Mouse (Mus musculus): ENCODE results near the gene Dennd4a.

Dennd4a gene

GRCm38 (mm10) chr9:64913973-64914372 is 102.8 kb downstream of the Dennd4a start:
- DNase-seq (ENCODE audit: low read depth) = no peak

DNA sequence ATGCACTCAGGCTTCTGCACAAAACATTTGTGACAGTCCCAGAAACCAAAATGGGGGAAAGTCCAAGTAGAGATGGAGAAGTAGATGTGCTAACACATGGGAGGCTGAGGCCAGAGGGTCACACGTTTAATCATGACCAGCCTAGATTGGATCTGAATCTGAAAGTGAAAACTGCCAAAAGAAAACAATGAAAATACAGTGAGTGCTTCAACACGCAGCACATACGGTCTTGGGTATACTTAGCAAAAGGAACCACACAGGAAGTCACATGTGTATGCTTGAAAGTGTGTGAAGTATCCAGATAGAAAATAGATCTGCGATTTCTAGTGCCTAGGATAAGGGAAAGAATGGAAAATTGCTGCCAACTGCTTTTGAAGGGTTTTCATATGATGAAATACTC is 103.5 kb downstream of the Dennd4a start:
- no peak for DNase-seq (ENCODE audit: low read depth)

- peak; percentile 36 for DNase-seq (ENCODE audit: low read depth)
Observed at GRCm38 (mm10) chr9:64918560-64918959, 107.4 kb downstream of the Dennd4a start.

DNA sequence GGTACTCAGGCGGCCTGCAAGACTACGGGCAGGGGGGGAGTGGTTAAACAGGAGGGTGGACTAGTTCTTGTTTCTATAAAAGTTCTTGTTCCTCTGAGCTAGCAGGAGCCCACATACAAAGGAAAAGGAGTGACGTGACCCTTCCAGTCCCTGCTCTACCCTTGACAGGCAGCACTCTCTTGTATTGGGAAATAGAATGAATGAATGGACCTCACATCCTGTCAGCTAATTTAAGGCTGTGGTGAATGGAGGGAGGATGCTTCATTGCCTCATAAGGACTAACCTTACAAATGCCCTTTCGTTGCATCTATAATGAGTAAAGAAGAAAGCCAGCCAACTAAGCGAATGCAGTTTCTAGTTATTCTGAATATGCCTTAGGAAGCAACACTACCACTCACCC is 114.6 kb downstream of the Dennd4a start:
- DNase-seq (ENCODE audit: low read depth) = peak; percentile 32

DNA sequence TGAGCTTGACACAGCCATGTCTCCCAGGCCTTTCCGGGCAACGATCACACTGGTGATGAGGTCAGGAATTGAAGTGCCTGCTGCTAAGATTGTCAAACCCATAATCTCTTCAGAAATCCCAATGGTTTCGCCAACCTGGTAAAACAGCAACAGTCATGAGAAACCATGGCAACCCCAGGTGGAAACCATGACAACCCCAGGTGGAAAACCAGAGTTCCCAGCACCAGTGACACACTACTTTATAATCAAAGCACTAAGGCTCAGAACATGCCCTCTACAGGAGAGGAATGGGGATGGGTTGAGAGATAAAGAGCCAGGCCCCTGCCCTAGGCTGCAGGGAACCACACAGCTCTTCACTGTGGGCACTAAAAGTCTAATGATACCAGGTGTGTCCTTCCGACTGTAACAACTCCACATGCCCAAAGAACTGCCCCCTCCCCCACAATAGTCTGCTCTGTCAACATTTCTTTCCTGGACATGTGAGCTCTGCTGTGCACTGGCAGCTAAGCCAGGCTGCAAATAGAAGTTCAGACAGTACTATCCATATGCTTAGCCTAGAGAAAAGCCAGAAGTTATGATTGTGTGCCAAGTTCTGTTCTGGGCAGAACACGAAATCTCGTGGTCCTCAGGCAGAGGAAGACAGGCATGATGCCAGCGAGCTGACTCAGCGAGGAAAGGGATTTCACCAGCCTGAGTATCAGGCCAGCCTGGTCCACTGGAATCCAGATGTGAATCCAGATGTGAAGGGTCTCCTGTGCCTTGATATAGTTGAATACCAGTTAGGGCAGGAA is 115.3 kb downstream of the Dennd4a start:
- no peak for DNase-seq (ENCODE audit: low read depth)

GRCm38 (mm10) chr9:64930256-64930655 is 119.1 kb downstream of the Dennd4a start:
- no peak for DNase-seq (ENCODE audit: low read depth)

GRCm38 (mm10) chr9:64931751-64932610 is 120.8 kb downstream of the Dennd4a start:
- DNase-seq (ENCODE audit: low read depth) = no peak

GRCm38 (mm10) chr9:64934015-64934754 is 123.0 kb downstream of the Dennd4a start:
- DNase-seq (ENCODE audit: low read depth) = no peak

DNA sequence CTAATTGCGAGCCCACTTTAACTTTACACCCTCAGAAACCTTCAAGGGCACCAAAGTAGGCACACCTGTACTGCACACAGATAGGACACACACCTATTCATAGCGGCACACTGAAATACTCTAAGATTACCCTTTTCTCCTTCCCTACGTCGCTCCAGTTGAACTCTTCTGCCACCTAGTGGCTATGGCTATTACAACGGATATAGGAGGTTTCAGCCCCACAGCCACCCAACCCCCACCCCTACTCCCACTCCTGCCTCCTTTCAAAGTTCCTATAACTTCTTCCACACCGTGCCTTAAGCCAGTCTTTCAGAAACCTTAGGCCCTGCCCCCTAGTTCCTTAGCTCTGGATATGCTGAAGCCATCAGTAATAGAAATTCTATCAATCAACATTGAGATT is 125.4 kb downstream of the Dennd4a start:
- DNase-seq (ENCODE audit: low read depth) = no peak

DNA sequence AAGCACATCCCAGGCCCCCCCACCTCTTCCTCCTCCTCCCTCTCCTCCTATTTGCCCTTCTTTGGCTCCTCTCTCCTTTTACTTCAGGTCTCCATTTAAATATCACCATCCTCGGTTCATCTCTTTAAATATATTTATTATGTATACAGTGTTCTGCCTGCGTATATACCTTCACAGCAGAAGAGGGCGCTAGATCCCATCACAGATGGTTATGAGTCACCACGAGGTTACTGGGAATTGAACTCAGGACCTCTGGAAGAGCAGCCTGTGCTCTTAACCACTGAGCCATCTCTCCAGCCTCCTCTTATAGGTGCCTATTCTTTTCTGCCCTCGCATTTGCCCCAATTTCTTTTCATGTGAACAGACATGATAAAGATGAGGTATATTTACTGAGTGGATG is 126.4 kb downstream of the Dennd4a start:
- DNase-seq (ENCODE audit: low read depth) = no peak

DNA sequence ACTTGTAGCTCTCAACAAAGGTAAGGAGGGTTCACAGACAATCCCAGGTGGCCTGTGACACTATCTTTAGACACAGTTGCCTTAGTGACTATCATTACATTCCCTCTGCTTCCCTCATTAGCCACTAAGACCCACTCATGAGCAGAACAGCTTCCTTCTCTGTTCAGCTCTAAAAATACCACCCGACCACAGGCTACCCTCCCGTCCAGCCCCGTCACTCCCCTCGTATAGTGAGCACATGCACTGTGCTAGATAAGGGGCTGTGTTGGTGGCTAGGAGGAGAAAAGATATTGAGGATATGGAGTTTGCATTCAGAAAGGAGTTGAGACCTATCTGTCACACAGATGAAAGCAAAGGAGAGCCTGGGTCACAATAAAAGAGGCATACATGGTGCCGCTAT is 127.4 kb downstream of the Dennd4a start:
- no peak for DNase-seq (ENCODE audit: low read depth)

GRCm38 (mm10) chr9:64939281-64939680 is 128.1 kb downstream of the Dennd4a start:
- DNase-seq (ENCODE audit: low read depth) = no peak

- no peak for DNase-seq (ENCODE audit: low read depth)
Observed at GRCm38 (mm10) chr9:64939790-64940189, 128.7 kb downstream of the Dennd4a start.

GRCm38 (mm10) chr9:64940731-64941346 is 129.7 kb downstream of the Dennd4a start:
- DNase-seq (ENCODE audit: low read depth) = no peak

DNA sequence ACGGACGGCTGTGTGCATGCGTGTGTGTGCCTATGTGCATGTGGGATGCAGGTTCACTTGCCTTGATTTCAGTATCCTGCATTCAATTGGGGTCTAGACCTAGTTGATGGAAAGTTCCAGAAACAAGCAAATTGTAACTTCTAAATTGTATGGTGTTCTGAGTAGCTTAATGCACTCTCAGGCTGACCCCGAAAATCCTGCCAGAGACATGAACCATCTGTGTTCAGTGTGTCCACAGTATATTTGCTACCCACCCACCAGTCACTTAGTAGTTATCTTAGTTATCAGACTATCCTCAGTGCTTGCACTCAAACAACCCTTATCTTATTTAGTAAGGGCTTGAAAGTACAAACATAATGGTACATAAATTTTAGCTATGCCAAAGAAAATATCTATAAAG is 130.5 kb downstream of the Dennd4a start:
- no peak for DNase-seq (ENCODE audit: low read depth)

- DNase-seq (ENCODE audit: low read depth) = no peak
Observed at GRCm38 (mm10) chr9:64943997-64944396, 132.9 kb downstream of the Dennd4a start.

- no peak for DNase-seq (ENCODE audit: low read depth)
Observed at GRCm38 (mm10) chr9:64947483-64948095, 136.4 kb downstream of the Dennd4a start.

DNA sequence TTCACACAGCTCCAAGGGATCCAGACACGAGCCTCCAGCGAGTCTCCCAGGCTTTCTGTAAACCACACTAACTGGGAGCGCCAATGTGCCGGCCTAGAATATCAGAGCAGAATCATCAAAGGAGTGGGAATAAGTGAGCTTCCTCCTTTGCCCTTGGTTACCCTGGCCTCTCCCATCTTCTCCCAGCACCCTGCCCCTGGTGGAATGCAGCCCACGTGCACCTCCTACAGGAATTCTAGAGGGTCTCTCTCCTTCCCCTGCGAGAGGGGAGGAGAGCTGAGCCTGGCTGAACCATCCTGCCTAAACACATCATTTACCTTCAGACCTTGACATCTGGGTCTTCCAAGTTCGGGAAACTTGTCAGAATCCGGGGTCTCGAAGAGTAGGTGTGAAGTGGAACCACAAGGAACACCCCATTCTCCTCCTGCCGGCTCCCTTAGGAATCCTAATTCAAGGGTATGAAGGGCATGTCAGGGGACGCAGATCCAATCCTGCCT is 140.1 kb downstream of the Dennd4a start, which contains the start of gene Slc24a1:
Slc24a1 (minus strand) TSS at position 447 of the 497 bp plus-strand sequence.
- DNase-seq (ENCODE audit: low read depth) = no peak

DNA sequence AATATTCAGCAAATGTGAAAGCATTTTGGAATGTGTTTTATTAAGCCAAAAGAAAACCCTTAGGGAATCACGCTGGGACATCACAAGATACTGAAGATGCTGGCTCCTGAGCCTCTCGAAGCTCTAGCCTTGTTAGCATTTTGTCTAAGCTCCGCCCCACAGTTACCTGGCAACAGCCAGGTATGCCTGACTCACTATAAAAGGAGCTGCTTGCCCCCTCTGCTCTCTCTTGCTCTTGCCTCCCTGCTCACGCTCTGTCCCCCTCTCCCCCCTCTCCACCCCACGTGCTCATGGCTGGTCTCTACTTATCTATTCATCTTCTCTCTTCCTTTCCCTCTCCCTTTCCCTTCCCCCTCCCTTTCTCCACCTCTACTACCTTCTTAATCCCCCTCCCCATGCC is 140.9 kb downstream of the Dennd4a start:
- no peak for DNase-seq (ENCODE audit: low read depth)

- no peak for DNase-seq (ENCODE audit: low read depth)
Observed at GRCm38 (mm10) chr9:64953190-64953589, 142.1 kb downstream of the Dennd4a start.

DNA sequence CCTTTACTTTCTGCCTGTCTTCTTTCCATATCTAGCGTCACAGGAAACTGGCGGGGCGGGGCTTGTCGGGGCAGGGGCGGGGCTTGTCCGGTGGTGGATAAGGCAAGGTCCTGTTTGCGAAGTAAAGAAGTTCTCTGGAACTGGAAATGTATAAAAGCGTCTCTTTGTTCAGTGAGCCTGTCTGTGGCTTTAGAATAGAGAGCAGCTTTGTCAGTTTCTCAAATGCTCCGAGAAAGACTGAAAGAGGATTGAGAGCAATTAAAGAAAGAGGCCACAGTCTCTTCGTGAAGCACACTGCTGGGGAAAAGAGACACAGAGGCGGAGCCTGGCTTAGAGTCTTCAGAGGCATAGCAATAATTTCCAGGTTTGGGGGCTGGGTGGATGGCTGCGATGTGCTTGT is 145.2 kb downstream of the Dennd4a start:
- DNase-seq (ENCODE audit: low read depth) = no peak
